In genomic region chr4:41606784-41607183, GRCm38 (mm10) we compare ENCODE assay signal across 8 mouse cellular contexts. TPM values are rescaled to one million over a fixed set of nuclear protein-coding genes. Genes with fewer than 3 reads are reported as not detected.
DNase-seq lines count a peak whose midpoint lies in the region; ATAC-seq and TF ChIP-seq lines count a peak whose summit lies in the region.
"Had no signal": no experiment of that assay in that cellular context is flagged by ENCODE, and none has a peak within 500 bp of the region (broad histone marks: within the 10 kb centered on the region; RNA-seq: fewer than 3 reads in every experiment).

No protein-coding gene starts in this region.

- H3K4me2 ChIP-seq in midbrain, postnatal 0 days (ENCODE audit: low read depth, low read length, poor library complexity, severe bottlenecking), result no peak overlapping the region
- no peak overlapping the region for H3K4me2 ChIP-seq in midbrain, embryonic 13.5 days (replicated peaks)
- no peak overlapping the region for H3K4me2 ChIP-seq in intestine, postnatal 0 days (replicated peaks; ENCODE audit: low read depth)
- H3K4me2 ChIP-seq in forebrain, embryonic 14.5 days (ENCODE audit: low read length), result no peak overlapping the region
- H3K4me2 ChIP-seq: midbrain, embryonic 12.5 days had no signal

- no peak overlapping the region for H3K27ac ChIP-seq in midbrain, postnatal 0 days (ENCODE audit: low read depth, low read length)
- no peak overlapping the region for H3K27ac ChIP-seq in midbrain, embryonic 13.5 days
- H3K27ac ChIP-seq in intestine, postnatal 0 days (ENCODE audit: low read depth, low read length), result no peak overlapping the region
- H3K27ac ChIP-seq in forebrain, embryonic 14.5 days (ENCODE audit: low read depth, low read length), result no peak overlapping the region
- H3K27ac ChIP-seq: midbrain, embryonic 12.5 days had no signal

- WGBS in midbrain, postnatal 0 days, result 62% methylated on average over 4 of the region's 4 CpGs
- 52% methylated on average over 4 of the region's 4 CpGs for WGBS in midbrain, embryonic 13.5 days
- 30% methylated on average over 4 of the region's 4 CpGs for WGBS in intestine, postnatal 0 days
- WGBS in forebrain, embryonic 14.5 days, result 53% methylated on average over 4 of the region's 4 CpGs

- peak; percentile 49 for DNase-seq in midbrain, postnatal 0 days (ENCODE audit: low spot score)
- DNase-seq in adrenal gland, postnatal 10 days, result peak; percentile 83
- DNase-seq in kidney, adult 8-10 months, result peak; percentile 22 to 61
- DNase-seq in retina, postnatal 1 day, result peak; percentile 74
- no peak for DNase-seq in forebrain, embryonic 14.5 days (ENCODE audit: low spot score)

- ATAC-seq in midbrain, postnatal 0 days (ENCODE audit: low FRiP score), result no peak
- no peak for ATAC-seq in midbrain, embryonic 13.5 days
- ATAC-seq in intestine, postnatal 0 days, result no peak
- ATAC-seq in forebrain, embryonic 14.5 days, result no peak

- H3K4me1 ChIP-seq in midbrain, postnatal 0 days (ENCODE audit: insufficient read depth, low read length), result peaks cover 6% of the 10 kb centered on the region; the same call in 1 of the 2 replicates
- peaks cover 34% of the 10 kb centered on the region for H3K4me1 ChIP-seq in midbrain, embryonic 13.5 days (replicated peaks)
- H3K4me1 ChIP-seq in intestine, postnatal 0 days (replicated peaks; ENCODE audit: control insufficient read depth, insufficient read depth, low read length), result no peaks in the 10 kb centered on the region
- peaks cover 31% of the 10 kb centered on the region for H3K4me1 ChIP-seq in forebrain, embryonic 14.5 days (ENCODE audit: control insufficient read depth, insufficient read depth, low read length)

- no peak for TF ChIP-seq CTCF in midbrain, postnatal 0 days (IDR thresholded peaks at IDR 0.05)
- no peak for TF ChIP-seq CTCF in intestine, postnatal 0 days (IDR thresholded peaks at IDR 0.05; ENCODE audit: low read depth)

- no peaks in the 10 kb centered on the region for H3K9me3 ChIP-seq in midbrain, postnatal 0 days (ENCODE audit: low read length)
- H3K9me3 ChIP-seq in midbrain, embryonic 13.5 days, result no peaks in the 10 kb centered on the region
- H3K9me3 ChIP-seq in intestine, postnatal 0 days (ENCODE audit: control insufficient read depth), result no peaks in the 10 kb centered on the region
- H3K9me3 ChIP-seq in forebrain, embryonic 14.5 days (replicated peaks; ENCODE audit: control insufficient read depth, low read length), result no peaks in the 10 kb centered on the region
- H3K9me3 ChIP-seq: midbrain, embryonic 12.5 days had no signal

- no peak overlapping the region for H3K9ac ChIP-seq in midbrain, postnatal 0 days (replicated peaks; ENCODE audit: low read length, poor library complexity, severe bottlenecking)
- H3K9ac ChIP-seq in midbrain, embryonic 13.5 days (replicated peaks), result no peak overlapping the region
- H3K9ac ChIP-seq in intestine, postnatal 0 days (ENCODE audit: low read depth, low read length), result no peak overlapping the region
- no peak overlapping the region for H3K9ac ChIP-seq in forebrain, embryonic 14.5 days (ENCODE audit: low read length)
- H3K9ac ChIP-seq: midbrain, embryonic 12.5 days had no signal

- H3K27me3 ChIP-seq in midbrain, postnatal 0 days (ENCODE audit: insufficient read depth, low read length), result 0 out of 2 replicates have a peak, but pooled peaks cover 3% of the 10 kb centered on the region
- H3K27me3 ChIP-seq in midbrain, embryonic 13.5 days, result peaks cover 11% of the 10 kb centered on the region; the same call in 1 of the 2 replicates
- 0 out of 2 replicates have a peak, but pooled peaks cover 4% of the 10 kb centered on the region for H3K27me3 ChIP-seq in intestine, postnatal 0 days (replicated peaks; ENCODE audit: control insufficient read depth, insufficient read depth, low read length)
- H3K27me3 ChIP-seq in forebrain, embryonic 14.5 days (replicated peaks; ENCODE audit: control insufficient read depth, insufficient read depth, low read length), result no peaks in the 10 kb centered on the region

- H3K4me3 ChIP-seq in midbrain, postnatal 0 days (ENCODE audit: low read depth, low read length), result no peak overlapping the region
- H3K4me3 ChIP-seq in midbrain, embryonic 13.5 days (replicated peaks), result no peak overlapping the region
- H3K4me3 ChIP-seq in intestine, postnatal 0 days (ENCODE audit: low read depth, low read length), result no peak overlapping the region
- H3K4me3 ChIP-seq in forebrain, embryonic 14.5 days (ENCODE audit: low read depth, low read length), result no peak overlapping the region
- H3K4me3 ChIP-seq: midbrain, embryonic 12.5 days had no signal

- H3K36me3 ChIP-seq in midbrain, postnatal 0 days (ENCODE audit: insufficient read depth, low read length), result no peaks in the 10 kb centered on the region
- no peaks in the 10 kb centered on the region for H3K36me3 ChIP-seq in midbrain, embryonic 13.5 days
- no peaks in the 10 kb centered on the region for H3K36me3 ChIP-seq in intestine, postnatal 0 days (ENCODE audit: control insufficient read depth, insufficient read depth)
- no peaks in the 10 kb centered on the region for H3K36me3 ChIP-seq in forebrain, embryonic 14.5 days (ENCODE audit: control insufficient read depth, insufficient read depth, low read length)
- H3K36me3 ChIP-seq: midbrain, embryonic 12.5 days had no signal

RNA-seq across cellular contexts. Expression of gene Enho, which starts 33.3 kb away (rescaled TPM):
- total RNA-seq in midbrain, postnatal 0 days (2014; rRNA removed), result 167 and 217 TPM in 2 replicates
- 146 and 157 TPM in 2 replicates for polyA plus RNA-seq in midbrain, postnatal 0 days (2015; fragmentation: Nextera tagmentation; extraction: Ambion mirVana)
- 81.6 and 92.1 TPM in 2 replicates for polyA plus RNA-seq in midbrain, embryonic 13.5 days (2015; fragmentation: Nextera tagmentation; extraction: Ambion mirVana)
- 10 to 100 TPM; 10.3 to 10.5 TPM for total RNA-seq in adrenal gland, postnatal 10 days (2021)
- 8.5 and 8.6 TPM in 2 replicates for polyA plus RNA-seq in intestine, postnatal 0 days (2015; fragmentation: Nextera tagmentation; extraction: Ambion mirVana)
- polyA plus RNA-seq in forebrain, embryonic 14.5 days (2014; fragmentation: Nextera tagmentation; extraction: Ambion mirVana), result 64.7 and 73.9 TPM in 2 replicates

RNA-seq across cellular contexts. Expression of gene Dnaic1, which starts 37.2 kb away (rescaled TPM):
- total RNA-seq in midbrain, postnatal 0 days (2014; rRNA removed), result 1.7 and 6.1 TPM in 2 replicates
- 3.2 and 3.8 TPM in 2 replicates for polyA plus RNA-seq in midbrain, postnatal 0 days (2015; fragmentation: Nextera tagmentation; extraction: Ambion mirVana)
- 2.4 and 2.7 TPM in 2 replicates for polyA plus RNA-seq in midbrain, embryonic 13.5 days (2015; fragmentation: Nextera tagmentation; extraction: Ambion mirVana)
- total RNA-seq in adrenal gland, postnatal 10 days (2021), result 1 to 10 TPM; 3.3 to 3.5 TPM
- polyA plus RNA-seq in intestine, postnatal 0 days (2015; fragmentation: Nextera tagmentation; extraction: Ambion mirVana), result 2.3 and 3.4 TPM in 2 replicates
- 1.4 and 1.6 TPM in 2 replicates for polyA plus RNA-seq in forebrain, embryonic 14.5 days (2014; fragmentation: Nextera tagmentation; extraction: Ambion mirVana)

RNA-seq across cellular contexts. Expression of gene Fam219a, which starts 37.4 kb away (rescaled TPM):
- total RNA-seq in midbrain, postnatal 0 days (2014; rRNA removed), result 125 and 130 TPM in 2 replicates
- 20.5 and 24.1 TPM in 2 replicates for polyA plus RNA-seq in midbrain, postnatal 0 days (2015; fragmentation: Nextera tagmentation; extraction: Ambion mirVana)
- 13.1 and 18.8 TPM in 2 replicates for polyA plus RNA-seq in midbrain, embryonic 13.5 days (2015; fragmentation: Nextera tagmentation; extraction: Ambion mirVana)
- total RNA-seq in adrenal gland, postnatal 10 days (2021), result 10 to 100 TPM; 18.8 to 23.5 TPM
- polyA plus RNA-seq in intestine, postnatal 0 days (2015; fragmentation: Nextera tagmentation; extraction: Ambion mirVana), result 3.2 and 4.9 TPM in 2 replicates
- polyA plus RNA-seq in forebrain, embryonic 14.5 days (2014; fragmentation: Nextera tagmentation; extraction: Ambion mirVana), result 10.4 and 11.3 TPM in 2 replicates
